Mouse (Mus musculus): ENCODE measurements around the gene Ncor2. TPM values are rescaled to one million over a fixed set of nuclear protein-coding genes. Genes with fewer than 3 reads are reported as not detected.

The Ncor2 gene
- total RNA-seq, 2 experiments from 2014 or later = 104 to 112 TPM

DNA sequence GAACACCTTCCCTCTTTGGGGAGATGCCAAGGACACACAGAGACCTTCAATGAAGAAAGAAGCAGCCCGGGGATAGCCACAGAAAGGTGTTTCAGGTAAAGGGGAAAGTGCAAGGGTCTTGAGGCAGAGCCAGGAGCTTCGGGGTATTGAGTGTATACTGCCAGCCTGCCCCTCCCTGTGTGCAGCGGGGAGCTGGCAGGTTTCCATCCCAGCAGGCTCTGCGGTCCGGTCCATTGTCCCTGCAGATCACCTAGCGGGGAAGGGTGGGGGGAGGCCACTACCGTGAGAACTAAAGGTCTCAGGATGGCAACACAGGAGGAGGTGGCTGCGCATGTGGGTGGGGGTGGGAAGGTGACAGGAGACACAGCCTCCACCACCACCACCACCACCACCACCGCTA lies 12.6 kb upstream of the Ncor2 start:
- no peak for DNase-seq

GRCm38 (mm10) chr5:125190105-125190813 lies 11.2 kb upstream of the Ncor2 start:
- no peak for DNase-seq

DNA sequence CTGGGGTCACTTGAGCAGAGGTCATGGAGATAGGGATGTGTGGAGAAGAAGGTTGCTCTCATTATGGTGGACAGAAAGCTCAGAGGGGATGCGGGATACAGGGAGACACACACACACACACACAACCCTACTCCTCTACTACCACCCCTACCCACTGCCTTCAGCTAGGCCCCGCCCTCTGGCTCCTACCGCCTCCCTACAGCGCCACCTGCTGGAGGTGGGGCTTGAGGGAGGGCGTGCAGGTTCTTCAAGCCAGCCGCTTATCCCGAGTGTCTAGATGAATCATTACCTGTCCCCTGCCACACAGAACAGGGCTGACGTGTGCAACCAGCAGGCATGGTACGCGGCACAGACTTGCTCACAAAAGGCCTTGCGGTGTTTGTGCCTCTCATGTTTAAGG lies 10.6 kb upstream of the Ncor2 start:
- peak; percentile 87 for DNase-seq

DNA sequence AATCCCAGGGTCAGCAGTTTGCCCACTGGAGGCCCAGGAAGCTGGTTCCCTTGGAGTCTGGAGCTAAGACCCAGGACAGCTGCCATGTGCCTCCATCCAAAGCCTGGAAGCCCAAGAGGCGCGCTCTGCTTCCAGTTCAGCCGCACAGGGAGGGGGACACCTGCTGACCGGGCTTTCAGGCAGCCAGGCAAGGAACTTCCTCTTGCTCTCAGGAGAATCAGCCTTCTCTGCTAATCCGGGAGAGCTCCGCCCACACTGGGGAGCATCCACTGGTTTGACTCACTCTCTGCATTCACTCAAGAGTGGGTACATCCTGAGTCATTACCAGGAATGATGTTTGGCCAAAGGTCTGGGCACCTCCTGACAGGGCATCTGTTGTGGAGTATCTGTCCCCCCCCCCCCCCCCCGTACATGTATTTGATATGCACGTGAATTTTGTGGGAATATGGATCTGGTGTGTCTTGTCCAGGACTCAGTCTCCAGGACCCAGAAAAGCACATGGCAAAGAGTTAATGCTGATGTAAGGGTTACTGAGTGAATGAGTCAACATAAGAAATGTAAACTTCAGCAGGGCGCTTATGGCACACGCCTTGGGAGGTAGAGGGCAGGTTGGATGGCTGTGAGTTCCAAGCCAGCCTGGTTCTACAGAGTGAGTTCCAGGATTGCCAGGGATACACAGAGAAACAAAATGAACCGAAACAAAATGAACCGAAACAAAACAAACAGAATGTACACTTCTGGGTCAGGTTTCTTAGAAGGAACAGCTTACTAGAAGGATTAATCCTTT lies 10.0 kb upstream of the Ncor2 start:
- no peak for DNase-seq

DNA sequence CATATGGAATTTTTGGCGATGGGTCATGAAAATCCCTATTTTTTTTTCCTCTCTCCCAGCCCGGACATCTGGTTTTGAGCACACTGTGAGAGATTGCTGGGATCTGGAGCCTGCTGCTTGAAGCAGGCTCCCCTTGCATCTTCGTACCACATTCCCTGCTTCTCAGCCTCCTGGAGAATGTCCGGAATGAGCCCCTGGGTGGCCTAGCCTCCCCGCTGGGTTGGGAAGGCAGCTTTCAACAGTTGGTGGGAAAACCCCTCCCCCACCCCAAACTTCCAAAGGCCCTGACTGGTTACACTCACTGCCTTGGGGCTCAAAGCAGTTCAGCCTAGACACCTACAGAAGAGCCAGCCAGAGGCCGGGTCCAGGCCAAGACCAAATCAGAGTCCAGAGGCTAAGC lies 5.8 kb upstream of the Ncor2 start:
- peak; percentile 54 for DNase-seq

DNA sequence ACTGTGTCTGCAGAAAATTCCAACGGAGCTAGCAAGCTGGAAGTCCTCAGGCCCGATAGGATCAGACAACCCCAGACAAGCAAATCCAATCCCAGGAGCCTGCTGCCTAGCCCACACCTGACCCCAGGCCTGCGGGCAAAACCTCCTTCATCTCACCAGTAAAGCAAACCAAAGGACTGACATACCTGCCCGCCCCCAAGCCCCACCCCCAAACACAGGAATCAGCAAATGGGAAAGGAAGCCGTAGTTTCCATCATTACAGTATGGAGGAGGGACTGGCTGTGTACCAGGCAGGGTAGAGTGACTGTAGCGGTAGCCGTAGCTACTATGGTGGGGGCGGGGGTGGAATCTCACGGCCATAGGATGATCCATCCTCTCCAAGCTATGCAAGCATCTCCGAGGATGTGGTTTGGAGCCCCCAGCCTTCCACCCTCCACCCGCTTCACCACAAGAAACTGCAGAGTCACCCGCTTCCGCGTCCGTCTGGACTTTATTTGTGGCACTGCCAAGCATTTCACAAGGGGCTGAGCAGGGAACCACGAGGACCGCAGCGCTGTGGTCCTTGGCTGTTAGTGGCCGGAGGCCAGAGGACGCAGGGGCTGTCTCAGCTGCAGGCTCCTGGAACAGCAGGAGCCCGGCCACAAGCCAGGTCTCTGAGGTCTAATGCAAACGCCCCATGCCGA lies 4.4 kb upstream of the Ncor2 start:
- peak; percentile 67 for DNase-seq

- no peak for DNase-seq
Measured at GRCm38 (mm10) chr5:125180630-125181263, 1.7 kb upstream of the Ncor2 start.

GRCm38 (mm10) chr5:125179735-125180629 lies 963 bp upstream of the Ncor2 start:
- peak; percentile 43 for DNase-seq

DNA sequence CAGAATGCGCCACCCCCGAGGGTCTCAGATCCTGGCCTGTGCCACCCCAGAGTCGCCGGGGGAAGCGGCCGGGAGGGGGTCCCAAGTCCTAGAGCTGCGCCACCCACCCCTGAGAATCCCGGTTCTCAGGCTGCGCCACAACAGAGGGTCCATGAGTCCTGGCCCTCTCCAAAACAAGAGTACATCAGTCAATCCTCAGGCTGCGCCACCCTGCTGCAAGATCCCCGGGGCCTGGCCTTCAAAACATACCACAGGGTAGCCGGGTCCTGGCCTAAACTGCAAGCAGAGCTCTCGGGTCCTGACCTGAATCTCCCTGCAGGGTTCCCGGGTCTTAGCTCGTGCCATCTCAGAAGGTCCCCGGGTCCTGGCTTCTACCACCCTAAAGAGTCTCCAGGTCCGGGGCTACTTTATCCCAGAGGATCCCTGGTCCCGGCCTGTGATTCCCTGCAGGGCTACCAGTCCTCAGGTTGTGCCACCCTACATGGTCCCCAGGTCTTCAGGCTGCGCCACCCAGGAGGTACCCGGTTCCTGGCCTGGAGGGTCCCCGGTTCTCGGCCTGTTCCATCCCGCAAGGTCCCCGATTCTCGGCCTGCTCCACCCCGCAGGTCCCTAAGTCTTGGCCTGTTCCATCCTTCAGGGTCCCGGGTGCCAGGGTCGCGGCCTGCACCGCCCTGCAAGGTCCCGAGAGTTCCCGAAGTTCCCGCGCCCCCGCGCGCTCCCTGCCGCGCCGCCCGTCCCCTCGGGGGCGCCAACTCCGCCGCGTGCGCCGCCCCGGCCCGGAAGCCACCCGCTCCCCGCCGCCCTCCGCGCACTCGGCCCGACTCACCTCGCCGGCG lies 630 bp downstream of the Ncor2 start:
- DNase-seq = peak; percentile 67

DNA sequence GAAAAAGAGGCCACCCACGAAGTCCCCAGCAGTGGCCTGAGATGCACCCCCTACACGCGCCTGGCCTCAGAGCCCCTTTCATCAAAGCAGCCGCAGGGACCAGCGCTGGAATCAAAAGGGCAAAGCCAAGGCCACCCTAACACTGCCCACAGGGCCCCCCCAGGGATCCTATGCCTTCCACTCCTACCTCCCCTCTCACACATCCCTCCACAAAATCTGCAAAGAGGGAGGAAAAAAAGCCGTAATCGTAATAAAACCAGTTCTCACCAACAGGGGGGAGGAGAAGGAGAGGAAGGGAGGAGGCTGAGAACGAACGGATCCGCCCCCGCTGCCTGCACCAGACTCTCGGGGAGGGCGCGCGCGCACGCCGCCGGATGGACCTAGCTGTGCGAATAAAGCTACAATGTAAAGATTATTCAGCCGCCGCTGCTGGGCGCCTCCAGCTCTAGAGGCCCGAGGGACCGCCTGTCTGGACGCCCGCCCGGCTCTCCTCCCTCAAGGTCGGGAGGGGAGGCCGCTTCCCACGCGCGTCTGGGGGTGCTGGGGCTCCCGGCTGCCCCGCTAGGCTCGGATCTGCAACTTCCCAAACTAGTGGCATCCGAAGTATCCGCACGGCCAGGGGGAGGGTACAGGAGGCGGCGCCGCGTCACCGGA lies 1.4 kb downstream of the Ncor2 start:
- peak; percentile 86 for DNase-seq

GRCm38 (mm10) chr5:125176864-125177263 lies 2.2 kb downstream of the Ncor2 start:
- DNase-seq = peak; percentile 52

- no peak for DNase-seq
Measured at GRCm38 (mm10) chr5:125176370-125176766, 2.7 kb downstream of the Ncor2 start.

DNA sequence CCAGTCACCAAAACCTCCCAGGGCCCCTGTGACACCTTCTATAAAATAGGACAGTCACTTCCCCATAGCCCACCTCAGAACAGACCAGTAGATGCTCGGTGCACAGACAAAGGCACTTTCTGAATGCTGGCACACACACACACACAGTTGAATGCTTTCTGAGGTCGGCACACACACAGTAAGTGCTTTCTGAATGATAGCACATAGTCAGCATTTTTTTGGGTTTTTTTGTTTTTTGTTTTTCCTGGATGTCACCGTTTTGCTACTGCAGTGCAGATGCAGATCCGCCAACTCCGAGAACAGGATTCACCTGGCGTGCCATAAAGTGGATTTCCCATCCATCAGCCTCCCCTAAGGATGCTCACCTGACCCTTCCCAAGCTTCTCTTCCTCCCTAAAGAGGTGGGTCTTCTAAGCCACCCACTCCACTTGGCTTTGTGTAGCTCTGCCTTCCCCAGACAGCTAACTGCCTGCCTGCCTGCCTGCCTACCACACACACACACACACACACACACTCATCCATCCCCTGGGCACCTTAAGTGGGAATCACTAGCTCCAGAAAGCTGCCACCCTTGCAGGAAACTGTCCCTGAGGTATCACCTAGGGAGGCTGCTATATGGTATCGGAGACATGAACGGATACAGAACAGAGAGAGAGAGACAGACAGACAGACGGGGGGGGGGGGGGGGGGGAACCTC lies 3.2 kb downstream of the Ncor2 start:
- DNase-seq = no peak

- peak; percentile 85 for DNase-seq
Measured at GRCm38 (mm10) chr5:125174726-125175672, 4.0 kb downstream of the Ncor2 start.

DNA sequence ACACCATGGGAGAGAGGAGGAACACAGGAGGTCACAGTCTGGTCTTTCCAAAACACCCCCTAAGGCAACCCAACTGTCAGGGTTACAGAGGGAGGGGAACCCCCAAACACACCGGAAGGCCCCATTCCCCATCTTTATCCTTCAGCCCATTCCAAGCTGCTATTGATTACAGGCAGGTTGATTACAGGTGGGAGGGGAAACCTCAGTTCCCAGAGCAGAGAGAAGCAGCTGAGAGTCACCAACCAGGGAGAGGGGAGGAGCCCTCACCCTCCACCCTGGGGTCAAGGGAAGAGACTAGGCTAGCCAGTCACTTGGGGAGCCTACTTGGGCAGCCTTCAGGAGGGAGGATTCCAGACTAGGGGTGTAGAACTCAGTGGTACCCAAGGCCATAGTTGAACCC lies 5.2 kb downstream of the Ncor2 start:
- no peak for DNase-seq

- DNase-seq = no peak
Measured at GRCm38 (mm10) chr5:125172831-125173615, 6.0 kb downstream of the Ncor2 start.

DNA sequence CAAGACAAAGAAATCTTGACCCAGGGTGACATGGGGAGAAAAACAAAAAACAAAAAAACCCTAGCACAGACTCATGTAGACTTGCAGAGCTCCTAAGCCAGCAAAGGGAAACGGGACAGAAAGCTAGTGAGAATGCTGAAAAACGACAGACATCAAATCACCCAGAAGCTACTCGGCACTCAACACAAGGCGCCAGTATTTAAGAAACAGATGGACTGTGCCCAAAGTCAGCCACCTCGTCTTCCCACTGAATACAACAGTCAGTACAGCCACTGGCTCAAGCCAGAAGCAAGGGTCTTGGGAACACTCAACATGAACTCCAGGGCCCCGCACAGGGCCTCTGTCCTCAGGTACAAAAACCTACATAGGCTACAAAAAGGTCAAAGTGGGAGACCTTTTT lies 7.8 kb downstream of the Ncor2 start:
- DNase-seq = no peak
